Mouse (Mus musculus): ENCODE results near the gene Rpl22l1. TPM values are rescaled to one million over a fixed set of nuclear protein-coding genes. Genes with fewer than 3 reads are reported as not detected.

The Rpl22l1 gene
- polyA plus RNA-seq, 1 experiment from 2014 or later = 174 TPM

GRCm38 (mm10) chr3:28780511-28780910, 24.7 kb upstream of the Rpl22l1 start:
- no peak for ATAC-seq
- no peak overlapping the region; the same call in 1 of the 2 replicates for H3K9ac ChIP-seq (replicated peaks; ENCODE audit: low read depth, low read length)
- no peak overlapping the region; the same call in 1 of the 2 replicates for H3K27ac ChIP-seq (ENCODE audit: low read length)
- H3K4me3 ChIP-seq (replicated peaks; ENCODE audit: low read length) = peak overlapping the region; percentile 83
- no peaks in the 10 kb centered on the region for H3K27me3 ChIP-seq (replicated peaks; ENCODE audit: control insufficient read depth, insufficient read depth, low read length)
- WGBS = 70% methylated on average over 9 of the region's 9 CpGs
- H3K4me1 ChIP-seq (replicated peaks; ENCODE audit: control insufficient read depth, insufficient read depth, low read length) = peaks cover 17% of the 10 kb centered on the region
- H3K9me3 ChIP-seq (ENCODE audit: control insufficient read depth, low read length) = no peaks in the 10 kb centered on the region; the same call in 1 of the 2 replicates
- peak overlapping the region; percentile 96 for H3K4me2 ChIP-seq (ENCODE audit: low read length)
- no peaks in the 10 kb centered on the region for H3K36me3 ChIP-seq (ENCODE audit: control insufficient read depth, insufficient read depth)

- Histone ChIP-seq H3K27me3 (replicated peaks; ENCODE audit: control insufficient read depth, insufficient read depth, low read length) (no peaks in the 10 kb centered on the region), H3K27ac (ENCODE audit: low read length) (no peak within 1 kb of the TSS; the same call in 1 of the 2 replicates), H3K4me3 (replicated peaks; ENCODE audit: low read length) (peak within 1 kb of the TSS; percentile 83), H3K36me3 (ENCODE audit: control insufficient read depth, insufficient read depth) (no peaks in the 10 kb centered on the region), H3K9ac (replicated peaks; ENCODE audit: low read depth, low read length) (peak within 1 kb of the TSS; percentile 76), H3K4me1 (replicated peaks; ENCODE audit: control insufficient read depth, insufficient read depth, low read length) (peaks cover 17% of the 10 kb centered on the region), H3K9me3 (ENCODE audit: control insufficient read depth, low read length) (no peaks in the 10 kb centered on the region; the same call in 1 of the 2 replicates), H3K4me2 (ENCODE audit: low read length) (peak within 1 kb of the TSS; percentile 96)
- ATAC-seq = peak; percentile 99
- 2% methylated on average over 43 of the region's 46 CpGs for WGBS
Observed at GRCm38 (mm10) chr3:28780994-28781393, 24.2 kb upstream of the Rpl22l1 start, which contains the start of gene Eif5a2. TSS of gene Eif5a2 (plus strand) at chr3:28781276.

GRCm38 (mm10) chr3:28781422-28781821, 23.8 kb upstream of the Rpl22l1 start:
- H3K9ac ChIP-seq (replicated peaks; ENCODE audit: low read depth, low read length) = peak overlapping the region; percentile 76
- H3K27me3 ChIP-seq (replicated peaks; ENCODE audit: control insufficient read depth, insufficient read depth, low read length) = no peaks in the 10 kb centered on the region
- H3K9me3 ChIP-seq (ENCODE audit: control insufficient read depth, low read length) = no peaks in the 10 kb centered on the region; the same call in 1 of the 2 replicates
- H3K4me2 ChIP-seq (ENCODE audit: low read length) = peak overlapping the region; percentile 96
- no peak overlapping the region for H3K27ac ChIP-seq (ENCODE audit: low read length)
- H3K4me3 ChIP-seq (replicated peaks; ENCODE audit: low read length) = peak overlapping the region; percentile 83
- H3K4me1 ChIP-seq (replicated peaks; ENCODE audit: control insufficient read depth, insufficient read depth, low read length) = peaks cover 17% of the 10 kb centered on the region
- under 1% methylated on average over 28 of the region's 41 CpGs for WGBS
- no peak; the same call in 1 of the 2 replicates for ATAC-seq
- H3K36me3 ChIP-seq (ENCODE audit: control insufficient read depth, insufficient read depth) = no peaks in the 10 kb centered on the region

GRCm38 (mm10) chr3:28781848-28782247, 23.4 kb upstream of the Rpl22l1 start:
- no peaks in the 10 kb centered on the region; the same call in 1 of the 2 replicates for H3K9me3 ChIP-seq (ENCODE audit: control insufficient read depth, low read length)
- H3K4me3 ChIP-seq (replicated peaks; ENCODE audit: low read length) = peak overlapping the region; percentile 83
- no peak overlapping the region for H3K27ac ChIP-seq (ENCODE audit: low read length)
- WGBS = 22% methylated on average over 14 of the region's 14 CpGs
- no peak for ATAC-seq
- H3K36me3 ChIP-seq (ENCODE audit: control insufficient read depth, insufficient read depth) = no peaks in the 10 kb centered on the region
- peak overlapping the region; percentile 96 for H3K4me2 ChIP-seq (ENCODE audit: low read length)
- H3K4me1 ChIP-seq (replicated peaks; ENCODE audit: control insufficient read depth, insufficient read depth, low read length) = peaks cover 17% of the 10 kb centered on the region
- peak overlapping the region; percentile 76 for H3K9ac ChIP-seq (replicated peaks; ENCODE audit: low read depth, low read length)
- H3K27me3 ChIP-seq (replicated peaks; ENCODE audit: control insufficient read depth, insufficient read depth, low read length) = no peaks in the 10 kb centered on the region

- Histone ChIP-seq H3K27me3 (replicated peaks; ENCODE audit: control insufficient read depth, insufficient read depth, low read length) (no peaks in the 10 kb centered on the region), H3K4me2 (ENCODE audit: low read length) (no peak overlapping the region), H3K27ac (ENCODE audit: low read length) (no peak overlapping the region), H3K9me3 (ENCODE audit: control insufficient read depth, low read length) (no peaks in the 10 kb centered on the region; the same call in 1 of the 2 replicates), H3K4me1 (replicated peaks; ENCODE audit: control insufficient read depth, insufficient read depth, low read length) (peaks cover 17% of the 10 kb centered on the region), H3K36me3 (ENCODE audit: control insufficient read depth, insufficient read depth) (no peaks in the 10 kb centered on the region), H3K9ac (replicated peaks; ENCODE audit: low read depth, low read length) (no peak overlapping the region), H3K4me3 (replicated peaks; ENCODE audit: low read length) (no peak overlapping the region)
- 46% methylated on average over 2 of the region's 2 CpGs for WGBS
- no peak for ATAC-seq
Observed at GRCm38 (mm10) chr3:28784176-28784575, 21.1 kb upstream of the Rpl22l1 start.

GRCm38 (mm10) chr3:28794835-28795234, 10.4 kb upstream of the Rpl22l1 start:
- Histone ChIP-seq H3K9me3 (ENCODE audit: control insufficient read depth, low read length) (no peaks in the 10 kb centered on the region), H3K4me1 (replicated peaks; ENCODE audit: control insufficient read depth, insufficient read depth, low read length) (no peaks in the 10 kb centered on the region), H3K4me2 (ENCODE audit: low read length) (no peak overlapping the region), H3K4me3 (replicated peaks; ENCODE audit: low read length) (no peak overlapping the region), H3K9ac (replicated peaks; ENCODE audit: low read depth, low read length) (no peak overlapping the region), H3K27me3 (replicated peaks; ENCODE audit: control insufficient read depth, insufficient read depth, low read length) (no peaks in the 10 kb centered on the region), H3K27ac (ENCODE audit: low read length) (no peak overlapping the region), H3K36me3 (ENCODE audit: control insufficient read depth, insufficient read depth) (no peaks in the 10 kb centered on the region)
- 91% methylated on average over 7 of the region's 7 CpGs for WGBS
- ATAC-seq = no peak

- no peak overlapping the region for H3K4me2 ChIP-seq (ENCODE audit: low read length)
- no peaks in the 10 kb centered on the region for H3K9me3 ChIP-seq (ENCODE audit: control insufficient read depth, low read length)
- no peak overlapping the region for H3K4me3 ChIP-seq (replicated peaks; ENCODE audit: low read length)
- H3K9ac ChIP-seq (replicated peaks; ENCODE audit: low read depth, low read length) = no peak overlapping the region
- ATAC-seq = no peak
- WGBS = 86% methylated on average over 4 of the region's 4 CpGs
- peaks cover 12% of the 10 kb centered on the region for H3K4me1 ChIP-seq (replicated peaks; ENCODE audit: control insufficient read depth, insufficient read depth, low read length)
- H3K36me3 ChIP-seq (ENCODE audit: control insufficient read depth, insufficient read depth) = peaks cover 4% of the 10 kb centered on the region; the same call in 1 of the 2 replicates
- no peaks in the 10 kb centered on the region for H3K27me3 ChIP-seq (replicated peaks; ENCODE audit: control insufficient read depth, insufficient read depth, low read length)
- no peak overlapping the region for H3K27ac ChIP-seq (ENCODE audit: low read length)
Observed at GRCm38 (mm10) chr3:28808039-28808643, 2.9 kb downstream of the Rpl22l1 start.

- Histone ChIP-seq H3K27ac (ENCODE audit: low read length) (no peak overlapping the region), H3K27me3 (replicated peaks; ENCODE audit: control insufficient read depth, insufficient read depth, low read length) (no peaks in the 10 kb centered on the region), H3K4me1 (replicated peaks; ENCODE audit: control insufficient read depth, insufficient read depth, low read length) (peaks cover 5% of the 10 kb centered on the region), H3K4me2 (ENCODE audit: low read length) (no peak overlapping the region), H3K36me3 (ENCODE audit: control insufficient read depth, insufficient read depth) (peaks cover 4% of the 10 kb centered on the region; the same call in 1 of the 2 replicates), H3K9me3 (ENCODE audit: control insufficient read depth, low read length) (no peaks in the 10 kb centered on the region), H3K4me3 (replicated peaks; ENCODE audit: low read length) (no peak overlapping the region), H3K9ac (replicated peaks; ENCODE audit: low read depth, low read length) (no peak overlapping the region)
- ATAC-seq = no peak
- 75% methylated on average over 4 of the region's 4 CpGs for WGBS
Observed at GRCm38 (mm10) chr3:28811441-28811840, 6.2 kb downstream of the Rpl22l1 start.

GRCm38 (mm10) chr3:28814361-28814760, 9.1 kb downstream of the Rpl22l1 start:
- WGBS = 12% methylated on average over 4 of the region's 4 CpGs
- no peak overlapping the region for H3K4me2 ChIP-seq (ENCODE audit: low read length)
- H3K9me3 ChIP-seq (ENCODE audit: control insufficient read depth, low read length) = no peaks in the 10 kb centered on the region
- no peak overlapping the region for H3K4me3 ChIP-seq (replicated peaks; ENCODE audit: low read length)
- no peaks in the 10 kb centered on the region for H3K27me3 ChIP-seq (replicated peaks; ENCODE audit: control insufficient read depth, insufficient read depth, low read length)
- ATAC-seq = peak; percentile 64
- H3K9ac ChIP-seq (replicated peaks; ENCODE audit: low read depth, low read length) = no peak overlapping the region
- no peaks in the 10 kb centered on the region for H3K36me3 ChIP-seq (ENCODE audit: control insufficient read depth, insufficient read depth)
- H3K27ac ChIP-seq (ENCODE audit: low read length) = no peak overlapping the region
- H3K4me1 ChIP-seq (replicated peaks; ENCODE audit: control insufficient read depth, insufficient read depth, low read length) = no peaks in the 10 kb centered on the region
